Mouse (Mus musculus) R1 (cell line): ENCODE data around the gene Gm3336.

Experiments used
- DNase-seq: peaks from one replicate; pipeline ENCODE4 v3.0.0-alpha.2; 2018; ENCODE audit warnings: low read depth, low spot score

The Gm3336 gene

GRCm38 (mm10) chr8:70747211-70747890 lies 29.0 kb downstream of the Gm3336 start:
- DNase-seq, result no peak

GRCm38 (mm10) chr8:70748246-70749096 lies 30.1 kb downstream of the Gm3336 start:
- DNase-seq, result peak; percentile 46

- no peak for DNase-seq
These were observed 30.8 kb downstream of the Gm3336 start for GRCm38 (mm10) chr8:70749097-70749674.

GRCm38 (mm10) chr8:70750128-70750680 lies 31.9 kb downstream of the Gm3336 start:
- DNase-seq, result no peak

GRCm38 (mm10) chr8:70752000-70752764 lies 33.8 kb downstream of the Gm3336 start:
- peak; percentile 82 for DNase-seq

- peak; percentile 46 for DNase-seq
These were observed 34.8 kb downstream of the Gm3336 start for GRCm38 (mm10) chr8:70753151-70753550.

- DNase-seq, result peak; percentile 99
These were observed 35.9 kb downstream of the Gm3336 start, which contains the start of gene Rab3a for GRCm38 (mm10) chr8:70754043-70754870. TSS of gene Rab3a (plus strand) at chr8:70754679.

GRCm38 (mm10) chr8:70754871-70755660 lies 36.7 kb downstream of the Gm3336 start:
- peak; percentile 50 for DNase-seq

- no peak for DNase-seq
These were observed 37.5 kb downstream of the Gm3336 start for GRCm38 (mm10) chr8:70755661-70756475.

- no peak for DNase-seq
These were observed 38.2 kb downstream of the Gm3336 start for GRCm38 (mm10) chr8:70756476-70757040.

- DNase-seq, result peak; percentile 54
These were observed 39.4 kb downstream of the Gm3336 start for GRCm38 (mm10) chr8:70757523-70758307.

- DNase-seq, result no peak
These were observed 39.9 kb downstream of the Gm3336 start for GRCm38 (mm10) chr8:70758308-70758615.

GRCm38 (mm10) chr8:70758616-70759561 lies 40.5 kb downstream of the Gm3336 start:
- DNase-seq, result peak; percentile 88

- DNase-seq, result peak; percentile 56
These were observed 42.0 kb downstream of the Gm3336 start for GRCm38 (mm10) chr8:70760350-70760749.

GRCm38 (mm10) chr8:70760775-70761406 lies 42.5 kb downstream of the Gm3336 start, which contains the start of gene Mpv17l2:
TSS of gene Mpv17l2 (minus strand) at chr8:70760946.
- DNase-seq, result peak; percentile 100

GRCm38 (mm10) chr8:70762118-70762517 lies 43.8 kb downstream of the Gm3336 start:
- DNase-seq, result peak; percentile 62
